Mouse (Mus musculus) CH12.LX (cell line): Measurements from ENCODE around the gene Gnpnat1. TPM values are rescaled to one million over a fixed set of nuclear protein-coding genes. Genes with fewer than 3 reads are reported as not detected.

Experiments
- DNase-seq: peaks from one replicate; pipeline ENCODE4 v3.0.0-alpha.2; 2013; ENCODE audit errors: extremely low read depth
- H3K27ac ChIP-seq: 2 replicates; pipeline ENCODE4 v1.5.1; 2012; ENCODE audit warnings: low read depth, mild to moderate bottlenecking, control low read depth, moderate library complexity; ENCODE audit not compliant: insufficient read depth
- H3K27me3 ChIP-seq: replicated peaks from 2 replicates; pipeline ENCODE3; 2012; ENCODE audit warnings: inconsistent platforms
- H3K36me3 ChIP-seq, 2 experiments: replicated peaks in 1 of 2; 2 replicates each; pipeline versions ENCODE3 to v1.6.1; 2012; ENCODE audit warnings: inconsistent platforms in 1 of 2, low read length in 1 of 2, mild to moderate bottlenecking in 1 of 2, mixed read lengths in 1 of 2, moderate library complexity in 1 of 2; ENCODE audit not compliant: control insufficient read depth in 1 of 2, insufficient read depth in 1 of 2
- H3K4me1 ChIP-seq, 2 experiments: 2 replicates each; pipeline ENCODE4 v1.6.1; 2012; ENCODE audit warnings: inconsistent platforms in 1 of 2, moderate library complexity in 1 of 2; ENCODE audit not compliant: insufficient read depth in 2 of 2, control insufficient read depth in 1 of 2
- H3K4me2 ChIP-seq: 2 replicates; pipeline ENCODE4 v1.6.1; 2012; ENCODE audit warnings: low read depth, mild to moderate bottlenecking, control low read depth; ENCODE audit not compliant: poor library complexity, insufficient read depth, severe bottlenecking
- H3K4me3 ChIP-seq, 3 experiments: fragments of 150-350 bp in 1 of 3; sonication (generic) in 1 of 3; replicated peaks in 1 of 3; 2 replicates each; pipeline versions ENCODE3 to v1.5.1; 2011 to 2012; ENCODE audit warnings: low read depth in 2 of 3, low read length in 2 of 3, mild to moderate bottlenecking in 2 of 3, moderate library complexity in 2 of 3, control low read depth in 1 of 3, improper control_type of control experiment in 1 of 3, inconsistent platforms in 1 of 3, mixed read lengths in 1 of 3; ENCODE audit not compliant: poor library complexity in 1 of 3
- H3K79me2 ChIP-seq: replicated peaks from 2 replicates; pipeline ENCODE4 v1.6.1; 2012; ENCODE audit warnings: mild to moderate bottlenecking, moderate library complexity; ENCODE audit not compliant: control insufficient read depth, poor library complexity, insufficient read depth, severe bottlenecking; ENCODE audit errors: extremely low read depth
- H3K9ac ChIP-seq: 2 replicates; pipeline ENCODE4 v1.6.1; 2012; ENCODE audit warnings: low read depth, mild to moderate bottlenecking, control low read depth, moderate library complexity; ENCODE audit not compliant: insufficient read depth
- H3K9me3 ChIP-seq: replicated peaks from 2 replicates; pipeline ENCODE3; 2012; ENCODE audit warnings: low read length, inconsistent platforms, mixed read lengths
- CHD2 ChIP-seq: IDR thresholded peaks from 2 replicates; pipeline ENCODE4 v1.6.1; 2011; ENCODE audit warnings: low read length, improper control_type of control experiment
- CTCF ChIP-seq, 2 experiments: IDR thresholded peaks in 1 of 2; conservative IDR thresholded peaks in 1 of 2; 2 replicates each; pipeline ENCODE4 v1.5.1; 2011 to 2012; ENCODE audit warnings: low read depth in 2 of 2, low read length in 2 of 2, improper control_type of control experiment in 1 of 2, inconsistent platforms in 1 of 2, mild to moderate bottlenecking in 1 of 2, moderate library complexity in 1 of 2
- E2F4 ChIP-seq: IDR thresholded peaks from 2 replicates; pipeline ENCODE4 v1.6.1; 2011; ENCODE audit warnings: low read depth, low read length, improper control_type of control experiment; ENCODE audit not compliant: insufficient replicate concordance
- ELF1 ChIP-seq: IDR thresholded peaks from 2 replicates; pipeline ENCODE4 v1.6.1; 2014; ENCODE audit warnings: low read depth, mild to moderate bottlenecking, inconsistent platforms, low read length, improper control_type of control experiment
- ETS1 ChIP-seq: conservative IDR thresholded peaks from 2 replicates; pipeline ENCODE4 v1.6.1; 2012; ENCODE audit warnings: low read depth, mild to moderate bottlenecking, inconsistent platforms, low read length, improper control_type of control experiment, moderate library complexity
- GABPA ChIP-seq: IDR thresholded peaks from 2 replicates; pipeline ENCODE4 v1.6.1; 2012; ENCODE audit warnings: low read depth, low read length, improper control_type of control experiment, inconsistent platforms; ENCODE audit not compliant: insufficient replicate concordance
- HCFC1 ChIP-seq: IDR thresholded peaks from 2 replicates; pipeline ENCODE4 v1.6.1; 2012; ENCODE audit warnings: low read depth, mild to moderate bottlenecking, inconsistent platforms, low read length, improper control_type of control experiment
- JUN ChIP-seq: IDR thresholded peaks from 2 replicates; pipeline ENCODE4 v1.6.1; 2011; ENCODE audit warnings: low read depth, mild to moderate bottlenecking, low read length, improper control_type of control experiment, moderate library complexity; ENCODE audit not compliant: insufficient read depth
- MAFK ChIP-seq: IDR thresholded peaks from 2 replicates; pipeline ENCODE4 v1.6.1; 2011; ENCODE audit warnings: low read length, improper control_type of control experiment; ENCODE audit not compliant: insufficient replicate concordance
- MAX ChIP-seq: IDR thresholded peaks from 2 replicates; pipeline ENCODE4 v1.6.1; 2011; ENCODE audit warnings: low read length, improper control_type of control experiment
- MYC ChIP-seq: IDR thresholded peaks from 2 replicates; pipeline ENCODE4 v1.6.1; 2011; ENCODE audit warnings: low read depth, mild to moderate bottlenecking, improper control_type of control experiment, low read length
- PAX5 ChIP-seq: IDR thresholded peaks from 2 replicates; pipeline ENCODE4 v1.6.1; 2012; ENCODE audit warnings: low read length, inconsistent platforms, mixed read lengths
- POLR2A ChIP-seq: IDR thresholded peaks from 2 replicates; pipeline ENCODE4 v1.6.1; 2011; ENCODE audit warnings: low read depth, mild to moderate bottlenecking, improper control_type of control experiment, low read length
- POLR2AphosphoS2 ChIP-seq: IDR thresholded peaks from 2 replicates; pipeline ENCODE4 v1.6.1; 2011; ENCODE audit warnings: low read depth, low read length, improper control_type of control experiment
- SIN3A ChIP-seq: IDR thresholded peaks from 2 replicates; pipeline ENCODE4 v1.6.1; 2012; ENCODE audit warnings: low read length, improper control_type of control experiment, inconsistent platforms
- SMC3 ChIP-seq: IDR thresholded peaks from 2 replicates; pipeline ENCODE4 v1.6.1; 2011; ENCODE audit warnings: low read depth, low read length, improper control_type of control experiment
- TBP ChIP-seq: conservative IDR thresholded peaks from 2 replicates; pipeline ENCODE4 v1.6.1; 2011; ENCODE audit warnings: low read depth, low read length, improper control_type of control experiment
- TCF12 ChIP-seq: IDR thresholded peaks from 2 replicates; pipeline ENCODE4 v1.6.1; 2014; ENCODE audit warnings: low read depth, mild to moderate bottlenecking, inconsistent platforms, low read length, improper control_type of control experiment
- UBTF ChIP-seq: IDR thresholded peaks from 2 replicates; pipeline ENCODE4 v1.6.1; 2012; ENCODE audit warnings: low read depth, mild to moderate bottlenecking, inconsistent platforms, low read length, improper control_type of control experiment, moderate library complexity
- ZC3H11A ChIP-seq: IDR thresholded peaks from 2 replicates; pipeline ENCODE4 v1.6.1; 2012; ENCODE audit warnings: low read depth, mild to moderate bottlenecking, inconsistent platforms, low read length, improper control_type of control experiment
- ZKSCAN1 ChIP-seq: IDR thresholded peaks from 2 replicates; pipeline ENCODE4 v1.6.1; 2012; ENCODE audit warnings: low read depth, inconsistent platforms, low read length, improper control_type of control experiment, borderline replicate concordance
- ZMIZ1 ChIP-seq: IDR thresholded peaks from 2 replicates; pipeline ENCODE4 v1.6.1; 2012; ENCODE audit warnings: low read depth, mild to moderate bottlenecking, inconsistent platforms, low read length, improper control_type of control experiment
- ZNF384 ChIP-seq: IDR thresholded peaks from 2 replicates; pipeline ENCODE4 v1.6.1; 2012; ENCODE audit warnings: low read depth, low read length, improper control_type of control experiment, inconsistent platforms
- dilution Hi-C: fragments of 300-500 bp; cut with MboI; formaldehyde crosslinking; loops from 2 replicates; pipeline ENCODE4 v1.14.3; 2020; ENCODE audit warnings: low sequenced_read_pairs; ENCODE audit not compliant: extremely low pct_unique_long_range_greater_than_20kb, extremely low pct_ligation_motif_present
- in situ Hi-C: fragments of 300-500 bp; cut with MboI; formaldehyde crosslinking; loops from 3 replicates; pipeline ENCODE4 v1.14.3; 2019; ENCODE audit warnings: low sequenced_read_pairs, low pct_ligation_motif_present, low pct_unique_long_range_greater_than_20kb, mixed read lengths
- polyA plus RNA-seq: library from polyadenylated mRNA; unstranded; fragments of >175 nt; gene quantifications from 2 replicates; pipeline ENCODE4 v1.2.1, GENCODE M21; 2012; ENCODE audit warnings: low read depth; ENCODE audit not compliant: insufficient read length
- total RNA-seq, 2 experiments: library from RNA; depleted of rRNA; stranded (reverse); fragments of 300-350 nt in 1 of 2; fragments of >200 nt in 1 of 2; gene quantifications; 2 replicates each; pipeline ENCODE4 v1.2.3; 2012 to 2014

Gene Gnpnat1
- total and polyA plus RNA-seq, 3 experiments: 28.6 to 82.9 (median 42.8) TPM

- no peaks in the 10 kb centered on the region; a peak in 1 of 4 replicates for H3K4me1 ChIP-seq
- no peak overlapping the region for H3K4me3 ChIP-seq
- H3K27me3 ChIP-seq: no peaks in the 10 kb centered on the region
- dilution Hi-C loops (no loop called here), in situ Hi-C loops (no loop called here)
- no peaks in the 10 kb centered on the region for H3K9me3 ChIP-seq
- H3K9ac ChIP-seq: no peak overlapping the region
- no peak overlapping the region for H3K27ac ChIP-seq
- TF ChIP-seq PAX5: no peak
- no peak for TF ChIP-seq TCF12
- no peak for TF ChIP-seq ZMIZ1
- no peak for TF ChIP-seq ELF1
- no peak for TF ChIP-seq ZC3H11A
- no peak for TF ChIP-seq POLR2A
- TF ChIP-seq CTCF (conservative IDR thresholded peaks at IDR 0.05 in 1 of 2, IDR thresholded peaks at IDR 0.05 in 1 of 2; ENCODE audit: low read depth in 2 of 2, low read length in 2 of 2): no peak
- no peak for TF ChIP-seq MAX
- no peak for TF ChIP-seq ETS1
- TF ChIP-seq POLR2AphosphoS2: no peak
- no peak for TF ChIP-seq CHD2
- TF ChIP-seq GABPA: no peak
- no peak for TF ChIP-seq ZKSCAN1
- TF ChIP-seq E2F4: no peak
- no peak for TF ChIP-seq SMC3
- no peak for TF ChIP-seq MAFK
- no peak overlapping the region for H3K4me2 ChIP-seq
- H3K36me3 ChIP-seq: no peaks in the 10 kb centered on the region
- no peak for DNase-seq
- no peaks in the 10 kb centered on the region for H3K79me2 ChIP-seq
Observed at GRCm38 (mm10) chr14:45442781-45443560, 38.3 kb upstream of the Gnpnat1 start.

GRCm38 (mm10) chr14:45441291-45441690 is 36.6 kb upstream of the Gnpnat1 start:
- Histone ChIP-seq H3K79me2 (no peaks in the 10 kb centered on the region), H3K9me3 (no peaks in the 10 kb centered on the region), H3K36me3 (no peaks in the 10 kb centered on the region), H3K27ac (no peak overlapping the region), H3K27me3 (no peaks in the 10 kb centered on the region), H3K4me3 (no peak overlapping the region), H3K9ac (no peak overlapping the region), H3K4me2 (no peak overlapping the region), H3K4me1 (no peaks in the 10 kb centered on the region; a peak in 1 of 4 replicates)
- in situ Hi-C loops (no loop called here), dilution Hi-C loops (no loop called here)
- no peak for TF ChIP-seq TBP
- TF ChIP-seq HCFC1: no peak
- TF ChIP-seq MYC: no peak
- TF ChIP-seq ZNF384: no peak
- no peak for TF ChIP-seq JUN
- no peak for TF ChIP-seq SIN3A
- no peak for TF ChIP-seq UBTF
- TF ChIP-seq ELF1: no peak
- no peak for TF ChIP-seq CTCF (conservative IDR thresholded peaks at IDR 0.05 in 1 of 2, IDR thresholded peaks at IDR 0.05 in 1 of 2; ENCODE audit: low read depth in 2 of 2, low read length in 2 of 2)
- no peak for DNase-seq
